Mouse (Mus musculus) cortical plate, adult 2 months (tissue): ENCODE measurements around the gene Tas2r135.

Source experiments
- CTCF ChIP-seq: fragments of 200-500 bp; IDR thresholded peaks from 2 replicates; pipeline ENCODE4 v1.5.1; 2011; ENCODE audit warnings: mild to moderate bottlenecking, control low read depth, low read length; ENCODE audit not compliant: insufficient read depth; ENCODE audit errors: extremely low read depth
- POLR2A ChIP-seq: fragments of 200-500 bp; IDR thresholded peaks from 2 replicates; pipeline ENCODE4 v1.6.1; 2011; ENCODE audit warnings: mild to moderate bottlenecking, low read length, control low read depth; ENCODE audit not compliant: insufficient read depth; ENCODE audit errors: extremely low read depth

DNA sequence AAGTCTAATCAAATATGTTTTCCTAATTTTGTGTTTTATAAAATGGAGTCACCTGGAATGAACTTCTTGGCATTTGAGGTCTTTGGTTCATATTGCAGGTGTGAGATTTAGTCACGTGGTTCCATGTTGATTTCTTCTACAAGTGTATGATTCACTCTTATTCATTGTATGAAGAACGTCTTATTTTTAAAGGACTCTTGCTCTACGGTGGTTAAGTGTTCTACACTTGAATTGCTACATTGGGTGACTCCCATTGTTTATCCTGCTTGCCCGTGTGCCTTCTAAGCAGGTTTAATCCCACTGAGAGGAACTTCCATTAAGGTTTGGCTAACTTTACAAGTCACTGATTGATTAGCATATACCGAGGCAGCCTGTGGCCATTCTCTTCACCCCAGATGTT is 28.0 kb upstream of the Tas2r135 start:
- TF ChIP-seq POLR2A: no peak
- TF ChIP-seq CTCF: no peak
